Mouse (Mus musculus) limb, embryonic 14.5 days (tissue): Measurements from ENCODE around the gene Ears2. TPM values are rescaled to one million over a fixed set of nuclear protein-coding genes. Genes with fewer than 3 reads are reported as not detected.

Experiments used
- ATAC-seq: fragments of 200-750 bp; cut with Nextera tagmentation; 2 replicates; pipeline ENCODE4 v1.8.0; 2017; ENCODE audit warnings: low read depth, moderate number of reproducible peaks, moderate TSS enrichment; ENCODE audit not compliant: low FRiP score
- DNase-seq: peaks from one replicate; pipeline ENCODE4 v3.0.0-alpha.2; 2015; ENCODE audit warnings: low spot score
- H3K27ac ChIP-seq: fragments of 300-500 bp; sonication (generic); replicated peaks from 2 replicates; pipeline ENCODE4 v1.5.1; 2014; ENCODE audit warnings: low read depth, mild to moderate bottlenecking, low read length, moderate library complexity, mixed read lengths
- H3K27me3 ChIP-seq: fragments of 300-500 bp; sonication (generic); 2 replicates; pipeline ENCODE4 v1.6.1; 2014; ENCODE audit warnings: low read length, mixed read lengths; ENCODE audit not compliant: control insufficient read depth, insufficient read depth
- H3K36me3 ChIP-seq: fragments of 300-500 bp; sonication (generic); 2 replicates; pipeline ENCODE4 v1.6.1; 2014; ENCODE audit warnings: mild to moderate bottlenecking, low read length, moderate library complexity, mixed read lengths; ENCODE audit not compliant: control insufficient read depth, insufficient read depth
- H3K4me1 ChIP-seq: fragments of 300-500 bp; sonication (generic); 2 replicates; pipeline ENCODE4 v1.6.1; 2014; ENCODE audit warnings: antibody characterized with exemption, low read length, mixed read lengths; ENCODE audit not compliant: control insufficient read depth, insufficient read depth
- H3K4me2 ChIP-seq: fragments of 300-500 bp; sonication (generic); replicated peaks from 2 replicates; pipeline ENCODE4 v1.6.1; 2014; ENCODE audit warnings: low read depth, mild to moderate bottlenecking, low read length, moderate library complexity; ENCODE audit not compliant: severe bottlenecking
- H3K4me3 ChIP-seq: fragments of 300-500 bp; sonication (generic); replicated peaks from 2 replicates; pipeline ENCODE4 v1.5.1; 2014; ENCODE audit warnings: low read length
- H3K9ac ChIP-seq: fragments of 300-500 bp; sonication (generic); 2 replicates; pipeline ENCODE4 v1.6.1; 2014; ENCODE audit warnings: mild to moderate bottlenecking, low read depth, low read length, moderate library complexity; ENCODE audit not compliant: severe bottlenecking
- H3K9me3 ChIP-seq: fragments of 300-500 bp; sonication (generic); 2 replicates; pipeline ENCODE4 v1.6.1; 2016; ENCODE audit warnings: low read length; ENCODE audit not compliant: control insufficient read depth
- POLR2A ChIP-seq: fragments of 200-500 bp; IDR thresholded peaks from 2 replicates; pipeline ENCODE4 v1.8.0; 2012; ENCODE audit warnings: inconsistent platforms, mild to moderate bottlenecking, moderate library complexity, borderline replicate concordance; ENCODE audit not compliant: insufficient read depth, insufficient read length; ENCODE audit errors: extremely low read depth
- WGBS: fragments of 180-500 bp; shearing (Covaris S2); extraction: QIAGEN DNeasy Blood & Tissue Kit; methylation state at CpG from one replicate; pipeline ENCODE4 v1.1.7; 2014; 5-methylcytosine and 5-hydroxymethylcytosine counted together
- polyA plus RNA-seq, 2 experiments: library from polyadenylated mRNA; depleted of rRNA in 1 of 2; stranded (reverse) in 1 of 2; unstranded in 1 of 2; fragments of >200 nt; fragmentation: Nextera tagmentation in 1 of 2; extraction: Ambion mirVana in 1 of 2; gene quantifications; 2 replicates each; pipeline versions ENCODE4 v1.2.1 to v1.2.3; 2012 to 2014

The Ears2 gene
- polyA plus RNA-seq, 2 experiments: 12.7 to 16.8 TPM

- Histone ChIP-seq H3K9ac (no peak overlapping the region), H3K4me3 (no peak overlapping the region), H3K27me3 (no peaks in the 10 kb centered on the region), H3K27ac (no peak overlapping the region), H3K4me2 (no peak overlapping the region), H3K9me3 (no peaks in the 10 kb centered on the region), H3K36me3 (peaks cover 18% of the 10 kb centered on the region), H3K4me1 (no peaks in the 10 kb centered on the region)
- DNase-seq: no peak
- 36% methylated on average over 2 of the region's 2 CpGs for WGBS
- no peak for ATAC-seq
- TF ChIP-seq POLR2A: no peak
These were observed 32.7 kb downstream of the Ears2 start for GRCm38 (mm10) chr7:122034348-122034747.

- no peak for TF ChIP-seq POLR2A
- no peaks in the 10 kb centered on the region for H3K9me3 ChIP-seq
- DNase-seq: no peak
- H3K36me3 ChIP-seq: peaks cover 11% of the 10 kb centered on the region; the same call in 1 of the 2 replicates
- no peaks in the 10 kb centered on the region for H3K27me3 ChIP-seq
- no peak overlapping the region for H3K4me3 ChIP-seq
- no peaks in the 10 kb centered on the region for H3K4me1 ChIP-seq
- no peak overlapping the region for H3K9ac ChIP-seq
- no peak overlapping the region for H3K27ac ChIP-seq
- H3K4me2 ChIP-seq: no peak overlapping the region
- no peak for ATAC-seq
- WGBS: 53% methylated on average over 3 of the region's 3 CpGs
These were observed 33.7 kb downstream of the Ears2 start for GRCm38 (mm10) chr7:122033371-122033770.

- H3K4me3 ChIP-seq: no peak overlapping the region
- H3K36me3 ChIP-seq: no peaks in the 10 kb centered on the region; the same call in 1 of the 2 replicates
- no peak overlapping the region for H3K27ac ChIP-seq
- ATAC-seq: no peak
- H3K4me2 ChIP-seq: no peak overlapping the region
- DNase-seq: no peak
- no peaks in the 10 kb centered on the region for H3K9me3 ChIP-seq
- H3K4me1 ChIP-seq: peaks cover 14% of the 10 kb centered on the region
- H3K9ac ChIP-seq: no peak overlapping the region
- no peak for TF ChIP-seq POLR2A
- H3K27me3 ChIP-seq: no peaks in the 10 kb centered on the region
- WGBS: 91% methylated on average over 2 of the region's 2 CpGs
These were observed 44.9 kb downstream of the Ears2 start for GRCm38 (mm10) chr7:122022131-122022530.

- Histone ChIP-seq H3K9me3 (no peaks in the 10 kb centered on the region), H3K27me3 (no peaks in the 10 kb centered on the region), H3K9ac (peak within 1 kb of the TSS; percentile 78), H3K4me3 (peak within 1 kb of the TSS; percentile 63), H3K4me1 (peaks cover 18% of the 10 kb centered on the region), H3K4me2 (peak within 1 kb of the TSS; percentile 75), H3K36me3 (peaks cover 1% of the 10 kb centered on the region; the same call in 1 of the 2 replicates), H3K27ac (peak within 1 kb of the TSS; percentile 75)
- TF ChIP-seq POLR2A: peak; percentile 78; the same call in 1 of the 2 replicates
- ATAC-seq (peak; percentile 90), DNase-seq (peak; percentile 93)
- 1% methylated on average over 44 of the region's 50 CpGs for WGBS
These were observed 46.3 kb downstream of the Ears2 start, which contains the start of gene Gga2 for GRCm38 (mm10) chr7:122020667-122021354. TSS of gene Gga2 (minus strand) at chr7:122021222.

GRCm38 (mm10) chr7:122020273-122020666 is 46.8 kb downstream of the Ears2 start:
- H3K4me2 ChIP-seq: peak overlapping the region; percentile 75
- H3K9ac ChIP-seq: peak overlapping the region; percentile 78
- H3K36me3 ChIP-seq: peaks cover 4% of the 10 kb centered on the region; the same call in 1 of the 2 replicates
- peak; percentile 21; the same call in 1 of the 2 replicates for ATAC-seq
- H3K4me3 ChIP-seq: peak overlapping the region; percentile 63
- WGBS: 2% methylated on average over 6 of the region's 6 CpGs
- DNase-seq: no peak
- peaks cover 23% of the 10 kb centered on the region for H3K4me1 ChIP-seq
- no peak for TF ChIP-seq POLR2A
- H3K27me3 ChIP-seq: no peaks in the 10 kb centered on the region
- peak overlapping the region; percentile 75 for H3K27ac ChIP-seq
- no peaks in the 10 kb centered on the region for H3K9me3 ChIP-seq
